Mouse (Mus musculus): ENCODE results near the gene 6030458C11Rik. TPM values are rescaled to one million over a fixed set of nuclear protein-coding genes. Genes with fewer than 3 reads are reported as not detected.

Gene 6030458C11Rik
- total and polyA plus RNA-seq, 3 experiments, result 7.3 to 14.1 (median 13.2) TPM

GRCm38 (mm10) chr15:12842833-12843232 is 18.4 kb upstream of the 6030458C11Rik start:
- Histone ChIP-seq H3K9ac (ENCODE audit: low read depth, low read length) (no peak overlapping the region), H3K36me3 (ENCODE audit: control insufficient read depth, insufficient read depth, low read length) (no peaks in the 10 kb centered on the region), H3K4me1 (ENCODE audit: control insufficient read depth, insufficient read depth, low read length) (no peaks in the 10 kb centered on the region), H3K4me3 (no peak overlapping the region), H3K79me2 (replicated peaks; ENCODE audit: control insufficient read depth, insufficient read depth, low read length) (no peaks in the 10 kb centered on the region), H3K27ac (no peak overlapping the region), H3K27me3 (ENCODE audit: control insufficient read depth, insufficient read depth, low read length) (no peaks in the 10 kb centered on the region)
- DNase-seq, result no peak
- intact Hi-C loops (cut with DNase I), result no loop called here
- 0 out of 2 replicates have a peak, but pooled peaks have one; percentile 5 for TF ChIP-seq CTCF (IDR thresholded peaks at IDR 0.05)
- TF ChIP-seq EP300 (IDR thresholded peaks at IDR 0.05; ENCODE audit: insufficient read depth, low read depth, low read length), result no peak
- 84% methylated on average over 7 of the region's 7 CpGs for WGBS

GRCm38 (mm10) chr15:12840737-12841136 is 16.3 kb upstream of the 6030458C11Rik start:
- Histone ChIP-seq H3K4me3 (no peak overlapping the region), H3K36me3 (ENCODE audit: control insufficient read depth, insufficient read depth, low read length) (no peaks in the 10 kb centered on the region), H3K27ac (no peak overlapping the region), H3K79me2 (replicated peaks; ENCODE audit: control insufficient read depth, insufficient read depth, low read length) (no peaks in the 10 kb centered on the region), H3K4me1 (ENCODE audit: control insufficient read depth, insufficient read depth, low read length) (no peaks in the 10 kb centered on the region), H3K9ac (ENCODE audit: low read depth, low read length) (no peak overlapping the region), H3K27me3 (ENCODE audit: control insufficient read depth, insufficient read depth, low read length) (no peaks in the 10 kb centered on the region)
- no peak for DNase-seq
- 84% methylated on average over 11 of the region's 11 CpGs for WGBS
- no peak for TF ChIP-seq POLR2A (IDR thresholded peaks at IDR 0.05; ENCODE audit: insufficient read depth, low read depth, low read length)
- no peak for TF ChIP-seq CTCF (IDR thresholded peaks at IDR 0.05)
- no peak for TF ChIP-seq EP300 (IDR thresholded peaks at IDR 0.05; ENCODE audit: insufficient read depth, low read depth, low read length)
- intact Hi-C loops (cut with DNase I), result no loop called here

DNA sequence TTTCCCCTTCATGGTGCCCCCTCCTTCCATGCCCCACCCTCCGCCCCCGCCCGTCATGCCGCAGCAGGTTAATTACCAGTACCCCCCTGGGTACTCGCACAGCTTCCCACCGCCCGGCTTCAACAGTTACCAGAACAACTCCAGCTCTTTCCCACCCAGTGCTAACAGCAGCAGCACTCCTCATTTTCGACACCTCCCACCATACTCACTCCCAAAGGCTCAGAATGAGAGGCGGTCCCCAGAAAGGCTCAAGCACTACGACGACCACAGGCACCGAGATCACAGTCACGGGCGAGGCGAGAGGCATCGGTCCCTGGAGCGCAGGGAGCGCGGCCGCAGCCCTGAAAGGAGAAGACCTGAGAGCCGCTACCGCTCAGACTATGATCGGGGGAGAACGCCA is 9.8 kb upstream of the 6030458C11Rik start:
- Histone ChIP-seq H3K79me2 (replicated peaks; ENCODE audit: control insufficient read depth, insufficient read depth, low read length) (no peaks in the 10 kb centered on the region), H3K9ac (ENCODE audit: low read depth, low read length) (no peak overlapping the region), H3K27me3 (ENCODE audit: control insufficient read depth, insufficient read depth, low read length) (no peaks in the 10 kb centered on the region), H3K4me1 (ENCODE audit: control insufficient read depth, insufficient read depth, low read length) (no peaks in the 10 kb centered on the region), H3K36me3 (ENCODE audit: control insufficient read depth, insufficient read depth, low read length) (no peaks in the 10 kb centered on the region), H3K27ac (no peak overlapping the region), H3K4me3 (no peak overlapping the region)
- intact Hi-C loops (cut with DNase I), result no loop called here
- WGBS, result 96% methylated on average over 24 of the region's 24 CpGs
- DNase-seq, result no peak
- TF ChIP-seq EP300 (IDR thresholded peaks at IDR 0.05; ENCODE audit: insufficient read depth, low read depth, low read length), result no peak
- no peak for TF ChIP-seq CTCF (IDR thresholded peaks at IDR 0.05)
- TF ChIP-seq POLR2A (IDR thresholded peaks at IDR 0.05; ENCODE audit: insufficient read depth, low read depth, low read length), result no peak

DNA sequence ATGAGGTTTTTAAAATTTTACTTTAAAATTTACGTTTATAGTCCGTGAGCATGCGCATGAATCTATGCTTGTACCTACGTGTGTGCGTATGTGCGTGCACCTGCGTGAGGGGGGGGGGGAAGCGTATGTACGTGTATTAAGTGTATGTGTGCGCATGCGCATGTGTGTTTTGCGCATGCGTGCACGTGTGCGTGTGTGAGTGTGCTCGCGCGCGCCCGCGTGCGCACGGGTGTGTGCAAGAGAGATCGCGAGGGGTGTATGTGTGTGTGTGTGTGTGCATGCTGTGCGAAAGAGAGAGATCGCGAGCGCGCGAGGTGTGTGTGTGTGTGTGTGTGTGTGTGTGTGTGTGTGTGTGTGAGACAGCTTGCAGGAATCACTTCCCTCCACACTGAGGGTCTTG is 8.9 kb upstream of the 6030458C11Rik start:
- H3K27me3 ChIP-seq (ENCODE audit: control insufficient read depth, insufficient read depth, low read length), result no peaks in the 10 kb centered on the region
- no peak overlapping the region for H3K27ac ChIP-seq
- H3K36me3 ChIP-seq (ENCODE audit: control insufficient read depth, insufficient read depth, low read length), result no peaks in the 10 kb centered on the region
- no peaks in the 10 kb centered on the region for H3K79me2 ChIP-seq (replicated peaks; ENCODE audit: control insufficient read depth, insufficient read depth, low read length)
- H3K4me3 ChIP-seq, result no peak overlapping the region
- TF ChIP-seq POLR2A (IDR thresholded peaks at IDR 0.05; ENCODE audit: insufficient read depth, low read depth, low read length), result no peak
- no peak for TF ChIP-seq EP300 (IDR thresholded peaks at IDR 0.05; ENCODE audit: insufficient read depth, low read depth, low read length)
- no peak for TF ChIP-seq CTCF (IDR thresholded peaks at IDR 0.05)
- 96% methylated on average over 31 of the region's 31 CpGs for WGBS
- no peaks in the 10 kb centered on the region for H3K4me1 ChIP-seq (ENCODE audit: control insufficient read depth, insufficient read depth, low read length)
- intact Hi-C loops (cut with DNase I), result no loop called here
- DNase-seq, result no peak
- H3K9ac ChIP-seq (ENCODE audit: low read depth, low read length), result no peak overlapping the region

DNA sequence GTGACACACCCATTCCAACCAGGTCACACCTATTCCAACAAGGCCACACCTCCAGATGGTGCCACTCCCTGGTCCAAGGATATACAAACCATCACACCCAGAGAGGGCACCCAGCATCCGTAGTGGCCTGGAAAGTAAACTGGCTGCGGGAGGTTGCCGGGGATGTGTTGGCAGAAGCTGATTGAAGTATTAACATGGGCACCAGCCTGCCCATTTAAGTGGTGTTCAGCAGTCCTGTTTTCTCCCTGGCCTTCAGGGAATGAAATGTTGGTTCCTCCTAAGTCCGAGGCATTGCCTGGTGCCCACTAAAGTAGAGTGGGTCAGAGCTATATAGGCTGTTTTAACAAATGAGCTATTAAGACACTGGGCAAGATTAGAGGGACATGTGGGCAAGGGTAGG is 8.2 kb upstream of the 6030458C11Rik start:
- Histone ChIP-seq H3K4me1 (ENCODE audit: control insufficient read depth, insufficient read depth, low read length) (no peaks in the 10 kb centered on the region), H3K36me3 (ENCODE audit: control insufficient read depth, insufficient read depth, low read length) (no peaks in the 10 kb centered on the region), H3K27ac (no peak overlapping the region), H3K27me3 (ENCODE audit: control insufficient read depth, insufficient read depth, low read length) (no peaks in the 10 kb centered on the region), H3K9ac (ENCODE audit: low read depth, low read length) (no peak overlapping the region), H3K79me2 (replicated peaks; ENCODE audit: control insufficient read depth, insufficient read depth, low read length) (no peaks in the 10 kb centered on the region), H3K4me3 (no peak overlapping the region)
- no peak for DNase-seq
- 95% methylated on average over 4 of the region's 4 CpGs for WGBS
- TF ChIP-seq CTCF (IDR thresholded peaks at IDR 0.05), result no peak
- no peak for TF ChIP-seq EP300 (IDR thresholded peaks at IDR 0.05; ENCODE audit: insufficient read depth, low read depth, low read length)
- TF ChIP-seq POLR2A (IDR thresholded peaks at IDR 0.05; ENCODE audit: insufficient read depth, low read depth, low read length), result no peak
- intact Hi-C loops (cut with DNase I), result no loop called here

DNA sequence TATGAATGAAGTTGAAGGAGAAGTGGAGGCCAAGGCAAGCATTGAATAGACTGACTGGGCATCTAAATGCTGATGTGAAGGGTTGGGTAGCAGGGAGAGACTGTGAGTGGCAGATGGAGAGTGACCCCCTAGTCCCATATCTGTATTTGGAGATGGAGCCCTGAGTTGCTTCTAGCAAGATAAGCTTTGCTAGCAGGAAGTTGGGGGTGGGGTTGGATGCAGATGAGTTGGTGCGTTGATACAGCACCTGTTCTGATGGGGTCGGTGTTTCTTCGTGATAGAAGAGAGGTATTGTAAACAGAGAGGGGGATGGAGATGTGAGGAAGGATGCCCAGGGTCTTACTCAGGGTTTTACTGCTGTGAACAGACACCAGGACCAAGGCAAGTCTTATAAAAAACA is 5.4 kb upstream of the 6030458C11Rik start:
- intact Hi-C loops (cut with DNase I), result loop anchor here (10.0 kb wide), 1 partner anchor 625 kb away; the partner anchor contains the start of gene Mtmr12
- 0 out of 2 replicates have a peak, but pooled peaks cover 1% of the 10 kb centered on the region for H3K79me2 ChIP-seq (replicated peaks; ENCODE audit: control insufficient read depth, insufficient read depth, low read length)
- 89% methylated on average over 3 of the region's 3 CpGs for WGBS
- no peaks in the 10 kb centered on the region for H3K36me3 ChIP-seq (ENCODE audit: control insufficient read depth, insufficient read depth, low read length)
- no peak for DNase-seq
- peaks cover 1% of the 10 kb centered on the region for H3K4me1 ChIP-seq (ENCODE audit: control insufficient read depth, insufficient read depth, low read length)
- H3K27ac ChIP-seq, result no peak overlapping the region
- H3K27me3 ChIP-seq (ENCODE audit: control insufficient read depth, insufficient read depth, low read length), result no peaks in the 10 kb centered on the region
- no peak for TF ChIP-seq EP300 (IDR thresholded peaks at IDR 0.05; ENCODE audit: insufficient read depth, low read depth, low read length)
- TF ChIP-seq CTCF (IDR thresholded peaks at IDR 0.05), result no peak
- TF ChIP-seq POLR2A (IDR thresholded peaks at IDR 0.05; ENCODE audit: insufficient read depth, low read depth, low read length), result no peak
- no peak overlapping the region for H3K9ac ChIP-seq (ENCODE audit: low read depth, low read length)
- H3K4me3 ChIP-seq, result no peak overlapping the region

Measured in heart, adult 2 months (tissue).